Mouse (Mus musculus) stomach, postnatal 0 days (tissue): ENCODE results near the gene Slc9c1. TPM values are rescaled to one million over a fixed set of nuclear protein-coding genes. Genes with fewer than 3 reads are reported as not detected.

Experiments
- ATAC-seq: fragments of 200-750 bp; cut with Nextera tagmentation; 2 replicates; pipeline ENCODE4 v1.8.0; 2017; ENCODE audit not compliant: low FRiP score, low TSS enrichment
- DNase-seq: peaks from one replicate; pipeline ENCODE4 v3.0.0-alpha.2; 2016; ENCODE audit warnings: low spot score
- H3K27ac ChIP-seq: fragments of 300-500 bp; sonication (generic); replicated peaks from 2 replicates; pipeline ENCODE4 v1.5.1; 2014; ENCODE audit warnings: mild to moderate bottlenecking, control low read depth
- H3K27me3 ChIP-seq: fragments of 300-500 bp; sonication (generic); 2 replicates; pipeline ENCODE4 v1.6.1; 2014; ENCODE audit warnings: low read length; ENCODE audit not compliant: control insufficient read depth, insufficient read depth
- H3K36me3 ChIP-seq: fragments of 300-500 bp; sonication (generic); 2 replicates; pipeline ENCODE4 v1.6.1; 2014; ENCODE audit warnings: low read length, mixed read lengths; ENCODE audit not compliant: control insufficient read depth, insufficient read depth
- H3K4me1 ChIP-seq: fragments of 300-500 bp; sonication (generic); replicated peaks from 2 replicates; pipeline ENCODE4 v1.6.1; 2014; ENCODE audit warnings: antibody characterized with exemption; ENCODE audit not compliant: control insufficient read depth, insufficient read depth
- H3K4me2 ChIP-seq: fragments of 300-500 bp; sonication (generic); replicated peaks from 2 replicates; pipeline ENCODE4 v1.6.1; 2014; ENCODE audit warnings: low read depth, mild to moderate bottlenecking, control low read depth, moderate library complexity
- H3K4me3 ChIP-seq: fragments of 300-500 bp; sonication (generic); 2 replicates; pipeline ENCODE4 v1.5.1; 2014; ENCODE audit warnings: low read depth, low read length, control low read depth
- H3K9ac ChIP-seq: fragments of 300-500 bp; sonication (generic); 2 replicates; pipeline ENCODE4 v1.6.1; 2014; ENCODE audit warnings: mild to moderate bottlenecking, low read length, control low read depth, mixed read lengths
- H3K9me3 ChIP-seq: fragments of 300-500 bp; sonication (generic); 2 replicates; pipeline ENCODE4 v1.6.1; 2016; ENCODE audit warnings: low read length; ENCODE audit not compliant: control insufficient read depth
- CTCF ChIP-seq: IDR thresholded peaks from 2 replicates; pipeline ENCODE4 v1.5.1; 2016; ENCODE audit warnings: antibody characterized with exemption, low read depth, mild to moderate bottlenecking, moderate library complexity
- EP300 ChIP-seq: optimal IDR thresholded peaks from 2 replicates; pipeline ENCODE3; 2016; ENCODE audit warnings: antibody characterized with exemption
- WGBS: fragments of 180-500 bp; shearing (Covaris S2); extraction: QIAGEN DNeasy Blood & Tissue Kit; methylation state at CpG from one replicate; pipeline ENCODE4 v1.1.7; 2014; 5-methylcytosine and 5-hydroxymethylcytosine counted together
- polyA plus RNA-seq: library from polyadenylated mRNA; unstranded; fragments of >200 nt; fragmentation: Nextera tagmentation; extraction: Ambion mirVana; gene quantifications from 2 replicates; pipeline ENCODE4 v1.2.1, GENCODE M21; 2015

Gene Slc9c1
- polyA plus RNA-seq, 1 experiment from 2014 or later = not detected

GRCm38 (mm10) chr16:45542108-45542507 lies 7.0 kb downstream of the Slc9c1 start:
- ATAC-seq (no peak), DNase-seq (no peak)
- Histone ChIP-seq H3K4me1 (no peaks in the 10 kb centered on the region), H3K27me3 (no peaks in the 10 kb centered on the region), H3K9ac (no peak overlapping the region), H3K9me3 (no peaks in the 10 kb centered on the region), H3K36me3 (no peaks in the 10 kb centered on the region), H3K27ac (no peak overlapping the region), H3K4me2 (no peak overlapping the region), H3K4me3 (no peak overlapping the region)
- no peak for TF ChIP-seq CTCF
- no peak for TF ChIP-seq EP300

GRCm38 (mm10) chr16:45544341-45544740 lies 9.2 kb downstream of the Slc9c1 start:
- Histone ChIP-seq H3K4me1 (no peaks in the 10 kb centered on the region), H3K36me3 (no peaks in the 10 kb centered on the region), H3K9ac (no peak overlapping the region), H3K9me3 (no peaks in the 10 kb centered on the region), H3K4me3 (no peak overlapping the region), H3K27me3 (no peaks in the 10 kb centered on the region), H3K27ac (no peak overlapping the region), H3K4me2 (no peak overlapping the region)
- WGBS = 64% methylated on average over 3 of the region's 3 CpGs
- ATAC-seq (no peak), DNase-seq (no peak)
- no peak for TF ChIP-seq CTCF
- no peak for TF ChIP-seq EP300

- Histone ChIP-seq H3K9ac (no peak overlapping the region), H3K4me2 (no peak overlapping the region), H3K9me3 (no peaks in the 10 kb centered on the region), H3K36me3 (no peaks in the 10 kb centered on the region), H3K27ac (no peak overlapping the region), H3K4me1 (no peaks in the 10 kb centered on the region), H3K4me3 (no peak overlapping the region), H3K27me3 (no peaks in the 10 kb centered on the region)
- TF ChIP-seq CTCF (no peak), EP300 (no peak)
- DNase-seq = no peak
- ATAC-seq = no peak
These were observed 12.9 kb downstream of the Slc9c1 start for GRCm38 (mm10) chr16:45547982-45548381.

GRCm38 (mm10) chr16:45551579-45551978 lies 16.5 kb downstream of the Slc9c1 start:
- H3K36me3 ChIP-seq = no peaks in the 10 kb centered on the region
- TF ChIP-seq EP300 = no peak
- TF ChIP-seq CTCF = no peak
- no peak for DNase-seq
- H3K9me3 ChIP-seq = no peaks in the 10 kb centered on the region
- H3K27ac ChIP-seq = no peak overlapping the region
- H3K4me2 ChIP-seq = no peak overlapping the region
- no peaks in the 10 kb centered on the region for H3K4me1 ChIP-seq
- H3K9ac ChIP-seq = no peak overlapping the region
- ATAC-seq = no peak
- no peak overlapping the region for H3K4me3 ChIP-seq
- 33% methylated on average over 2 of the region's 2 CpGs for WGBS
- H3K27me3 ChIP-seq = no peaks in the 10 kb centered on the region

- H3K27ac ChIP-seq = no peak overlapping the region
- no peak overlapping the region for H3K9ac ChIP-seq
- H3K4me1 ChIP-seq = no peaks in the 10 kb centered on the region
- H3K9me3 ChIP-seq = no peaks in the 10 kb centered on the region
- no peak for ATAC-seq
- DNase-seq = no peak
- H3K4me3 ChIP-seq = no peak overlapping the region
- TF ChIP-seq EP300 (no peak), CTCF (no peak)
- H3K36me3 ChIP-seq = no peaks in the 10 kb centered on the region
- no peak overlapping the region for H3K4me2 ChIP-seq
- H3K27me3 ChIP-seq = no peaks in the 10 kb centered on the region
- WGBS = 59% methylated on average over 3 of the region's 3 CpGs
These were observed 26.6 kb downstream of the Slc9c1 start for GRCm38 (mm10) chr16:45561747-45562146.

- 88% methylated on average over 3 of the region's 3 CpGs for WGBS
- no peak overlapping the region for H3K27ac ChIP-seq
These were observed 37.2 kb downstream of the Slc9c1 start for GRCm38 (mm10) chr16:45572307-45572706.

More at GRCm38 (mm10) chr16:45572307-45572706, 37.2 kb downstream of the Slc9c1 start:
- Histone ChIP-seq H3K4me2 (no peak overlapping the region), H3K27me3 (no peaks in the 10 kb centered on the region), H3K36me3 (no peaks in the 10 kb centered on the region), H3K4me3 (no peak overlapping the region), H3K4me1 (no peaks in the 10 kb centered on the region), H3K9ac (no peak overlapping the region), H3K9me3 (no peaks in the 10 kb centered on the region)
- TF ChIP-seq CTCF (no peak), EP300 (no peak)
- DNase-seq (no peak), ATAC-seq (no peak)
